Mouse (Mus musculus) erythroblast, embryonic 14.5 days (primary cell): Measurements from ENCODE around the gene BC052040. TPM values are rescaled to one million over a fixed set of nuclear protein-coding genes. Genes with fewer than 3 reads are reported as not detected.

Experiments
- H3K27me3 ChIP-seq: 2 replicates; pipeline ENCODE4 v1.6.1; 2012; ENCODE audit warnings: inconsistent platforms; ENCODE audit not compliant: control insufficient read depth
- H3K36me3 ChIP-seq: 2 replicates; pipeline ENCODE4 v1.6.1; 2012; ENCODE audit warnings: mild to moderate bottlenecking, inconsistent platforms; ENCODE audit not compliant: control insufficient read depth
- H3K4me1 ChIP-seq: 2 replicates; pipeline ENCODE4 v1.6.1; 2012; ENCODE audit warnings: inconsistent platforms; ENCODE audit not compliant: control insufficient read depth
- H3K4me3 ChIP-seq: replicated peaks from 2 replicates; pipeline ENCODE3; 2012; ENCODE audit warnings: moderate library complexity, mild to moderate bottlenecking, inconsistent platforms
- H3K9me3 ChIP-seq: 2 replicates; pipeline ENCODE4 v1.6.1; 2012; ENCODE audit warnings: low read length, inconsistent platforms, mixed read lengths; ENCODE audit not compliant: control insufficient read depth
- GATA1 ChIP-seq: IDR thresholded peaks from 2 replicates; pipeline ENCODE4 v1.6.1; 2012; ENCODE audit warnings: low read length, inconsistent platforms, mixed read lengths
- TAL1 ChIP-seq: IDR thresholded peaks from 3 replicates; pipeline ENCODE4 v1.6.1; 2012; ENCODE audit warnings: low read length, inconsistent platforms, mixed read lengths
- polyA plus RNA-seq: library from polyadenylated mRNA; stranded (reverse); fragments of >175 nt; gene quantifications from 2 replicates; pipeline ENCODE4 v1.2.3, GENCODE M21; 2012

BC052040 gene
- polyA plus RNA-seq, 1 experiment: 0.87 TPM

DNA sequence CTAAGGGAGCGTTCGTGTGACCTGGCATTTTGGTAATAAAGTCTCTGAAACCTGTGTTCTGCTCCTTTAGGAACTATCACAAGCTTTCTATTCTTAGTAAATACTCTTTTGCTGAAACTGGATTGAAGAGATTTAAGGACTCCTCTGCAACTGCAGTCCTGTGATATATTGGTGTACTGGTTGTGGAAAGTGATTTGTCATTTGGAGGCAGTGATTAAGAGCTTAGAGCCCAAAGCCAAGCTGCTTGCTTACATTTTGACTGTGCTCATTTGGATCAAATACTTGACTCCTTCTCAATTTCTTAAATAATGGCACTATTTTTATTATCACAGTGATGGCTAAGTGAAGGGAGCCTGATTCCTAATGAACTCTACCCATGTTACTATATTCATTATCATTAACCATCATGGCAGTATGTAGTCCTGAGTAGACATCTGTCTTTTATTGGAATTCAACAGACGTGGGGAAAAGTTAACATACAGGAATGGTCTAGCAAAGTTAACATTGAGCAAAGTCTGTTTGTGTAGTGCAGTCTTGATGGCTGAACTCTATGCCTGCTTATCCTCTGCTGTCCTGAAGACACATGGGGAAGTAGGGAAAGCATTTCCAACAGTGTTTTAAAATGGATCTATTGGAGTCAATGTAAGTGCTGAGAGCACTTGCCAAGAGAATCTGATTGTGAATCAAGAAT lies 32.5 kb downstream of the BC052040 start:
- Histone ChIP-seq H3K27me3 (no peaks in the 10 kb centered on the region), H3K36me3 (no peaks in the 10 kb centered on the region; the same call in 1 of the 2 replicates), H3K9me3 (no peaks in the 10 kb centered on the region), H3K4me3 (no peak overlapping the region), H3K4me1 (peaks cover 10% of the 10 kb centered on the region)
- TF ChIP-seq TAL1 (no peak), GATA1 (no peak)

DNA sequence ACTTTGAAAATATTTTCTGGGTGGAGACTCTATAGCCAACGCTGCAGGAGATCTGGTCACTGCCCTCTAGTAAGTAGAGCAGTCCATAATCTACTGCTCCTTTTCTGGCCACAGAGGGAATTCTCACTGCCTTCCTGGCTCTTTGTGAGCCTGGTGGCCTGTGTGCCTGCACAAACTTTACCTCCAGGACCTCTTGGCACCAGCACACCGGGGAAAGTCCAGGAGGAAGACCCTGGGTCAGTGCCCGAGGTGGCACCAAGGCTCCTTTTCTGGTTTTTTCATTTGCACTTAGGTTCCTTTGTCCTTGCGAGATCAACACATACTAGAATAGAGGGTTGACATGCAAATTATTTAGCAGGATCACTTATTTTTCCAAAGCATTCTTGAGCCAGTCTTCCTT lies 47.0 kb downstream of the BC052040 start:
- Histone ChIP-seq H3K4me3 (no peak overlapping the region), H3K36me3 (no peaks in the 10 kb centered on the region; the same call in 1 of the 2 replicates), H3K9me3 (no peaks in the 10 kb centered on the region), H3K4me1 (no peaks in the 10 kb centered on the region), H3K27me3 (no peaks in the 10 kb centered on the region)
- no peak for TF ChIP-seq TAL1

DNA sequence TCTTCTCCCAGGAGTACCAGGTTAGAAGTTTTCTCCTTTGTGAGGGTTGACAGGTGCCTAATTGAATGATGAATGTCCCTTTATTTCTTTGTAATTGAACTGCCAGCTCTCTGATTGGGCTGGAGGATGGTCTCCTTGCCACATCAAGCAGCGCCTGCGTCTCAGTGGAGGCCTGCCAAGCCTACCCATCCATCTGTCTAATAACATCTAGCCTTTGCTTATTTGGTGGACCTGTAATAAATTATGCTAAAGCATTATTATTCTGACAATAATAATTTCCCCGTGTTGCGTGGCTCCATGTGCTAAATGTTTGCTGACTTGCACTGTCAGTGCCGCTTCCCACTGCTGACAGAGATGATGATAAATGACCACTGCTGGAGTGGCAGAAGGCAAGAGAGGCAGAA lies 49.5 kb downstream of the BC052040 start:
- peaks cover 10% of the 10 kb centered on the region for H3K36me3 ChIP-seq
- H3K4me1 ChIP-seq: no peaks in the 10 kb centered on the region
- no peaks in the 10 kb centered on the region for H3K9me3 ChIP-seq
- H3K4me3 ChIP-seq: no peak overlapping the region
- no peaks in the 10 kb centered on the region for H3K27me3 ChIP-seq
- TF ChIP-seq GATA1 (no peak), TAL1 (no peak)

DNA sequence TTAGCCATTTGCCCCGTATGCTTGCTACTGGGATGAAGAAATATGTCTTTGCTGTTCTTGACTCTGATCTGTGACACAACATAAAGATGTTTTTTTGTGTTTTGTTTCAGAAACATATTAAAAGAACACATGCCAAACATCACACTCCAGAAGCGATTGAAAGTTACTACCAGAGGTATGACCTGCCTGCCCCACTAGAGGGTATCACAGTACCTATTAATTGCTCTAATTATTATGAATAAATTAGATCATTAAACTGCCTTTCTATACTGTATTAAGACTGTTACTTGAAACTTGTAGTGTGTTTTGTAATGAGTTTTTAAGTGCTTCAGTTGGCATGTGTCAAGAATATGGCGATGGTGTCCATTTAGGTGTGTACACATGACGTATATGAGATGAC lies 50.3 kb downstream of the BC052040 start:
- Histone ChIP-seq H3K4me1 (no peaks in the 10 kb centered on the region), H3K27me3 (no peaks in the 10 kb centered on the region), H3K36me3 (peaks cover 10% of the 10 kb centered on the region), H3K4me3 (no peak overlapping the region), H3K9me3 (no peaks in the 10 kb centered on the region)
- no peak for TF ChIP-seq TAL1

DNA sequence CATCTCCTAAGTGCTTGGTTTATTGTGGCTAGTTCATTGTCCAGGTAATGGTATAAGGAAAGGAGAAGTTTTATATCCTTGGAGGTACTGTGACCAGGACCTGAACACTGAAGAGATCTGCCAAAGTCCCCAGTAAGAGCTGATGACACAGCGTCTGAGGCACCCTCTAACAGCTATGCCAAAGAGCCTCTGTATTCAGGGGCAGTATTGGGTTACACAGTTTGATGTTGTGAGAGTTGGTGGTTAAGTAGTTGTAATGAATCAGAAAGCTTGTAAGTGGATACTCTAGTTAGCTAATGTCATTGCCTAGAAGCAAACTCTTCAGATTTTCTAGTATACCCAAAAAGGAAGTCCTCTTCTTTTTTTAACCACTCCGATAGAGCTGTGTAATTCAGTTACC lies 68.7 kb downstream of the BC052040 start:
- H3K27me3 ChIP-seq: no peaks in the 10 kb centered on the region
- no peaks in the 10 kb centered on the region for H3K4me1 ChIP-seq
- H3K36me3 ChIP-seq: peaks cover 2% of the 10 kb centered on the region
- no peaks in the 10 kb centered on the region; the same call in 1 of the 2 replicates for H3K9me3 ChIP-seq
- TF ChIP-seq GATA1 (no peak), TAL1 (no peak)
- no peak overlapping the region for H3K4me3 ChIP-seq

DNA sequence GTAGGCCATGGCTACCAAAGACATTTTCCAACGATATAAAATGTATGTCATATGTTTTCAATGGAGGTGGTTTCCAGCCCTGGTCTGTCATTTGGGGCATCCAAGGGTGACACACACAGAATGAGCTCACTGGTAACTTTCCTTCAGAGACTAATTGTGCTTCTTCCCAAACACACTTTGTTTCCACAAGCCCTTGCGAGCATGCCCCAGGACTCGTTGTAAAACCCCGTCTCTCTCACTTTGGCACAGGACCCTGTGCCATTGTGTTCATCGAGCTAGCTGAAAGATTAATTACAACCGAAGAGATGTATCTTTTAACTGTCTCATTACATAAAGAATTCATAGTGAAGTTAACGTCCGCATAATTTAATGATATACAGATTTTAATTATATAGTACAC lies 78.2 kb downstream of the BC052040 start:
- TF ChIP-seq TAL1 (no peak), GATA1 (no peak)
- Histone ChIP-seq H3K9me3 (no peaks in the 10 kb centered on the region), H3K4me3 (no peak overlapping the region), H3K36me3 (no peaks in the 10 kb centered on the region; the same call in 1 of the 2 replicates), H3K27me3 (no peaks in the 10 kb centered on the region), H3K4me1 (no peaks in the 10 kb centered on the region)

DNA sequence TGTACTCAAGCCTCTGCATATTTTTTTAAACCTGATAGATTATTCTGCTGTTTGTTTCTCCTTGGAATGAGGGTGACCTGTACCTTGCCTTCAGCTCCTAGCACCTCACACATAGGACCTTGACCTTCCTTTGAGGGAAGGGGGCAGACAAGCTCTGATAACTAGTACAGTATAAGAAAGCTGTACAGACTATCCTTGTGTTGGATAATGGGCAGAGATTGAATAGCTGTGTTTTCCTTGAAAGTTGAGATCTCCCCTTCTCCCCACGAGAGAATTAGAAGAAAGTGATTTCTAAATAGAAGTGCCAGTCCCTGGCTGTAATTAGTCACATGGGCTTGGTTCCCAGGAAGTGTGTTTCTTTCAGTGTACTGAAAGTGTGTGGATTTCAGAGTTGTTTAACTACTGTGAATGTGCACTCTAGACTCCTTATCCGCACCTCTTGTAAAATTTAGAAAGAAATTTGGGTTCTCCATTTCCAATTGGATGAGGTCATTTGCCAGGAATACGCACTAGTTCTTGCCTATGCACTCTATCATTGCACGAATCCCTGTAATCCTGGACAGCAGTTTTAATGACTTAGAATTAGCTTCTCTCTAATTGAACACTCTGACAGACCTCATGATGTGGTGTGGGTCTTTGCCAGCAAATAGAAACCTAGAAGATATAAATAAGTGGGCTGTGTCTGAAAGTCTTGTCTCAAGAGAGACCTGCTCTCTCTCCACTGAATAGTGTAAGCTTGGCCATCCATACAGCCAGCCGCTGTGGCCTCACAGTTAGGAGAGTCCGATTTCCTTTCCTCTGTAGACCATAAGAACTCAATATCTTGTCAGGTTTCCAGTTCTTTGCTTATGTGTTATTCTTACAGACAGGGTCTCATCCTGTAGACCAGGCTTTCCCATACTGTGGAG lies 79.0 kb downstream of the BC052040 start:
- Histone ChIP-seq H3K36me3 (no peaks in the 10 kb centered on the region; the same call in 1 of the 2 replicates), H3K27me3 (no peaks in the 10 kb centered on the region), H3K4me1 (no peaks in the 10 kb centered on the region), H3K9me3 (no peaks in the 10 kb centered on the region), H3K4me3 (no peak overlapping the region)
- TF ChIP-seq TAL1 (no peak), GATA1 (no peak)

DNA sequence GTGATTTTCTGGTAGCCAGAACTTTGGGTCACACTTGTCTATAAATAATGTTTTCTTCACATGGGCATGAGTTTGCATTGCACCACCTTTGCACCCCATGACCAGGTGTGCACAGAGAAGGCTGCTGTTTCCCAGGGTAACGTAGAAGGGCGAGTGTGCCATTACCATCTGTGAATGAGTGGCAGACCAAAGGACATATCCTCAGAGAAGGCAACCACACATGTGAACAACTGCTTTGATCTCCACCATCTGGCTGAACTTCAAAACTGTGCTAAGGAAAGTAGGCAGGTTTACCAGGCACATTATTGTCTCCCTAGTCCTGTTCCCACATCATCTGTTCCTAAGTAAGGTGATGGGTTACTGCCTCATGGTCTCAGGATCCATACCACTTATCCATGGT lies 86.0 kb downstream of the BC052040 start:
- Histone ChIP-seq H3K36me3 (peaks cover 4% of the 10 kb centered on the region), H3K9me3 (no peaks in the 10 kb centered on the region), H3K4me1 (no peaks in the 10 kb centered on the region), H3K27me3 (no peaks in the 10 kb centered on the region), H3K4me3 (no peak overlapping the region)
- TF ChIP-seq TAL1 (no peak), GATA1 (no peak)

DNA sequence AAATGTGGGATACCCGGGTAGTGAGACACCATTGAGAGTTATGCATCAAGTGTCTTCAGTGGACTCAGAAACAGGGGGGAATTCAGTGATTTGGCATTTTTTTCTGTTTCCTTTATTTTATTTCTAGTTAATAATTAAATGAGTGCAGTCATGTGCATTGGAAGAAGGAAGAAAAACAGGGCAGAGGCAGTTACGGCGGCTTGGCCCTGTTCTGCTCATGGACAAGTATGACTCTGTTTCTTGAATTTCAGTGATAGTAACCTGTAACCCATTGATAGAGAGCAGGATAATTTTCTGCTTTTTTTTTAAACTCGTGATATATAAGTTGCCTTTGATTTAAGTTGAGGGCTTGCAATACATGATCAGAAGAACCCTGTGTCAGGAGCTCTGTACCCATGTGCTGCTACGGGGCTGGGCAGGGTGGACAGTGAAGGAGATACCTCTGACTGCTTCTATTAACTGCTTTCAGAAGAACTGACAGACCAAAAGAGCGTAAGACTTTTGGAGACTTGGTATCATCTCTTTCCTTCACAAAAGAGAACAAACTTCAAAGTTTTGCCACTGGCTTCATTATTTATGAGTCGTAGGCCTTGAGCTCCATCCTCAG lies 91.6 kb downstream of the BC052040 start:
- Histone ChIP-seq H3K27me3 (no peaks in the 10 kb centered on the region), H3K4me3 (no peak overlapping the region), H3K36me3 (peaks cover 4% of the 10 kb centered on the region), H3K4me1 (no peaks in the 10 kb centered on the region), H3K9me3 (no peaks in the 10 kb centered on the region)
- TF ChIP-seq GATA1 (no peak), TAL1 (no peak)
